Mouse (Mus musculus): Measurements from ENCODE around the gene H2al1a. TPM values are rescaled to one million over a fixed set of nuclear protein-coding genes. Genes with fewer than 3 reads are reported as not detected.
A peak's percentile ranks its signal among the peaks of the same experiment; 100 is the strongest.
"Not testable (repeated sequence)": the region's sequence is repeated elsewhere in the genome, so short reads cannot be mapped to it uniquely, and the experiment has no call there.

Gene H2al1a
- polyA plus RNA-seq (2014; fragmentation: Nextera tagmentation; extraction: Ambion mirVana) = not detected in 2 replicates

GRCm38 (mm10) chrX:11298957-11299356 is at the start of gene H2al1a:
Gene H2al1a, plus strand, starts transcription at chrX:11299257.
- not testable (repeated sequence) for ATAC-seq (replicated peaks; ENCODE audit: low FRiP score, low TSS enrichment, low read depth); H3K36me3 ChIP-seq (ENCODE audit: control insufficient read depth, insufficient read depth, low read length); H3K9ac ChIP-seq (ENCODE audit: low read length); H3K4me3 ChIP-seq (ENCODE audit: low read depth, low read length); H3K4me2 ChIP-seq (ENCODE audit: low read length); H3K9me3 ChIP-seq (ENCODE audit: control insufficient read depth, low read length); DNase-seq (ENCODE audit: low spot score); H3K4me1 ChIP-seq (replicated peaks; ENCODE audit: control insufficient read depth, insufficient read depth, low read length); H3K27me3 ChIP-seq (replicated peaks; ENCODE audit: control insufficient read depth, insufficient read depth, low read length); H3K27ac ChIP-seq (ENCODE audit: low read depth)
- WGBS = no CpG with 5 or more reads among the region's 3 CpGs

- no peak overlapping the region for H3K4me2 ChIP-seq (ENCODE audit: low read length)
These were observed 48.9 kb upstream of the H2al1a start for GRCm38 (mm10) chrX:11250155-11250554.

GRCm38 (mm10) chrX:11254062-11254461 is 45.0 kb upstream of the H2al1a start:
- DNase-seq (ENCODE audit: low spot score) (no peak), ATAC-seq (replicated peaks; ENCODE audit: low FRiP score, low TSS enrichment, low read depth) (no peak)
- H3K27me3 ChIP-seq (replicated peaks; ENCODE audit: control insufficient read depth, insufficient read depth, low read length) = peaks cover 15% of the 10 kb centered on the region
- H3K4me2 ChIP-seq (ENCODE audit: low read length) = no peak overlapping the region
- no peaks in the 10 kb centered on the region for H3K9me3 ChIP-seq (ENCODE audit: control insufficient read depth, low read length)
- H3K9ac ChIP-seq (ENCODE audit: low read length) = no peak overlapping the region
- peaks cover 13% of the 10 kb centered on the region; the same call in 1 of the 2 replicates for H3K4me1 ChIP-seq (replicated peaks; ENCODE audit: control insufficient read depth, insufficient read depth, low read length)
- H3K36me3 ChIP-seq (ENCODE audit: control insufficient read depth, insufficient read depth, low read length) = no peaks in the 10 kb centered on the region
- no peak overlapping the region for H3K4me3 ChIP-seq (ENCODE audit: low read depth, low read length)
- 41% methylated on average over 5 of the region's 5 CpGs for WGBS
- peak overlapping the region; percentile 57; the same call in 1 of the 2 replicates for H3K27ac ChIP-seq (ENCODE audit: low read depth)

More at GRCm38 (mm10) chrX:11250155-11250554, 48.9 kb upstream of the H2al1a start:
- H3K9me3 ChIP-seq (ENCODE audit: control insufficient read depth, low read length) = no peaks in the 10 kb centered on the region
- H3K4me3 ChIP-seq (ENCODE audit: low read depth, low read length) = no peak overlapping the region
- no peak overlapping the region for H3K27ac ChIP-seq (ENCODE audit: low read depth)
- DNase-seq (ENCODE audit: low spot score) (no peak), ATAC-seq (replicated peaks; ENCODE audit: low FRiP score, low TSS enrichment, low read depth) (no peak)
- no peak overlapping the region for H3K9ac ChIP-seq (ENCODE audit: low read length)
- no peaks in the 10 kb centered on the region; the same call in none of the 2 replicates for H3K27me3 ChIP-seq (replicated peaks; ENCODE audit: control insufficient read depth, insufficient read depth, low read length)
- H3K36me3 ChIP-seq (ENCODE audit: control insufficient read depth, insufficient read depth, low read length) = no peaks in the 10 kb centered on the region
- H3K4me1 ChIP-seq (replicated peaks; ENCODE audit: control insufficient read depth, insufficient read depth, low read length) = peaks cover 3% of the 10 kb centered on the region; the same call in 1 of the 2 replicates
- 30% methylated on average over 12 of the region's 12 CpGs for WGBS

GRCm38 (mm10) chrX:11254521-11255207 is 44.4 kb upstream of the H2al1a start:
- H3K27me3 ChIP-seq (replicated peaks; ENCODE audit: control insufficient read depth, insufficient read depth, low read length) = peaks cover 15% of the 10 kb centered on the region
- DNase-seq (ENCODE audit: low spot score) = no peak
- no peaks in the 10 kb centered on the region for H3K9me3 ChIP-seq (ENCODE audit: control insufficient read depth, low read length)
- H3K4me1 ChIP-seq (replicated peaks; ENCODE audit: control insufficient read depth, insufficient read depth, low read length) = peaks cover 13% of the 10 kb centered on the region; the same call in 1 of the 2 replicates
- 34% methylated on average over 11 of the region's 11 CpGs for WGBS
- no peak overlapping the region for H3K4me3 ChIP-seq (ENCODE audit: low read depth, low read length)
- no peak for ATAC-seq (replicated peaks; ENCODE audit: low FRiP score, low TSS enrichment, low read depth)
- no peaks in the 10 kb centered on the region for H3K36me3 ChIP-seq (ENCODE audit: control insufficient read depth, insufficient read depth, low read length)
- H3K9ac ChIP-seq (ENCODE audit: low read length) = no peak overlapping the region
- H3K4me2 ChIP-seq (ENCODE audit: low read length) = no peak overlapping the region
- peak overlapping the region; percentile 57; the same call in 1 of the 2 replicates for H3K27ac ChIP-seq (ENCODE audit: low read depth)

DNA sequence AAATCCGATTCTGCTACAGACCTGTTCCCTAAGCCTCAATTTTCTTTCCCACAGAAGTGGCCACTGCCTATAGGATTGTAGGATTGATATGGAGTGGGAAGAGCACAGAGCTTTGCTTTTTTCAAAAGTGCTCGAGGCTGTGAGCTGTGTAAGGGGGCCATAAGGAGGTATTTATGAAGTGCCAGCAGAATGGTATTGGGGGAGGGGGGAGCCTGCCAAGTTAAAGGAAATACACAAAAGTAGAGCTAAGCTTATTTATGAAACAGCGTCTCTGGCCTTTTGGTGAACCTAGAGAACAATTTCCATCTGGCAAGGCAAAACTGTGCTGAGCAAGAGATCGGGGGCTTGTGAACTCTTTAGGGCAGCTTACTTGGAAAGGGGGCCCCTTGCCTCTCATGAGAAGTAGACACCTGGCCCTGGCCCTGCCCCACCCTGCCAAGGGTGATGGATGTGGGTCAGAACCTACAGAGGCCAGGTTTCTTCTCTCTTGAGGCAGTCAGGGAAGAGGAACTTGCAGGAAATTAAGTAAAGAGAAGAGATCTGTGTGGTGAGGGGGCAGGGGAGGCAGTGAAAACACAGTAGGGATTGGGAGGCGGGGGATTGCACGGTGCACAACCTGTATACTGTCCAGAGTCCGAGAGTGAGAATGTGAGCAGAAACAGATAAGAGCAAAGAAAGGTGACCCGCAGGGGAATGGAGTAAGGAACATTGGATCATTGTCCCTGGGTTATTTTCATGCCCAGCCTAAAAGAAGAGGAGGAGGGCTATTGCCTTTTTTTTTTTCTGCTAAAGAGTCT is 43.3 kb upstream of the H2al1a start:
- H3K4me2 ChIP-seq (ENCODE audit: low read length) = no peak overlapping the region
- peak overlapping the region; percentile 57; the same call in 1 of the 2 replicates for H3K27ac ChIP-seq (ENCODE audit: low read depth)
- no peaks in the 10 kb centered on the region for H3K36me3 ChIP-seq (ENCODE audit: control insufficient read depth, insufficient read depth, low read length)
- H3K4me3 ChIP-seq (ENCODE audit: low read depth, low read length) = no peak overlapping the region
- H3K4me1 ChIP-seq (replicated peaks; ENCODE audit: control insufficient read depth, insufficient read depth, low read length) = peaks cover 13% of the 10 kb centered on the region; the same call in 1 of the 2 replicates
- H3K27me3 ChIP-seq (replicated peaks; ENCODE audit: control insufficient read depth, insufficient read depth, low read length) = peaks cover 15% of the 10 kb centered on the region
- DNase-seq (ENCODE audit: low spot score) (peak; percentile 57), ATAC-seq (replicated peaks; ENCODE audit: low FRiP score, low TSS enrichment, low read depth) (no peak)
- 43% methylated on average over 8 of the region's 8 CpGs for WGBS
- no peak overlapping the region for H3K9ac ChIP-seq (ENCODE audit: low read length)
- H3K9me3 ChIP-seq (ENCODE audit: control insufficient read depth, low read length) = no peaks in the 10 kb centered on the region

- Histone ChIP-seq H3K27me3 (replicated peaks; ENCODE audit: control insufficient read depth, insufficient read depth, low read length) (peaks cover 4% of the 10 kb centered on the region; the same call in 1 of the 2 replicates), H3K27ac (ENCODE audit: low read depth) (0 out of 2 replicates have a peak overlapping the region, but pooled peaks have one; percentile 2), H3K4me2 (ENCODE audit: low read length) (no peak overlapping the region), H3K4me1 (replicated peaks; ENCODE audit: control insufficient read depth, insufficient read depth, low read length) (no peaks in the 10 kb centered on the region), H3K9ac (ENCODE audit: low read length) (no peak overlapping the region), H3K4me3 (ENCODE audit: low read depth, low read length) (no peak overlapping the region), H3K36me3 (ENCODE audit: control insufficient read depth, insufficient read depth, low read length) (no peaks in the 10 kb centered on the region), H3K9me3 (ENCODE audit: control insufficient read depth, low read length) (no peaks in the 10 kb centered on the region)
- no peak for ATAC-seq (replicated peaks; ENCODE audit: low FRiP score, low TSS enrichment, low read depth)
- 58% methylated on average over 8 of the region's 8 CpGs for WGBS
- DNase-seq (ENCODE audit: low spot score) = no peak
These were observed 34.1 kb upstream of the H2al1a start for GRCm38 (mm10) chrX:11264918-11265317.

- Histone ChIP-seq H3K4me1 (replicated peaks; ENCODE audit: control insufficient read depth, insufficient read depth, low read length) (no peaks in the 10 kb centered on the region), H3K27ac (ENCODE audit: low read depth) (no peak overlapping the region; the same call in 1 of the 2 replicates), H3K9ac (ENCODE audit: low read length) (no peak overlapping the region), H3K27me3 (replicated peaks; ENCODE audit: control insufficient read depth, insufficient read depth, low read length) (peaks cover 8% of the 10 kb centered on the region; the same call in 1 of the 2 replicates), H3K4me2 (ENCODE audit: low read length) (no peak overlapping the region), H3K4me3 (ENCODE audit: low read depth, low read length) (no peak overlapping the region), H3K36me3 (ENCODE audit: control insufficient read depth, insufficient read depth, low read length) (no peaks in the 10 kb centered on the region), H3K9me3 (ENCODE audit: control insufficient read depth, low read length) (no peaks in the 10 kb centered on the region)
- WGBS = 41% methylated on average over 7 of the region's 7 CpGs
- ATAC-seq (replicated peaks; ENCODE audit: low FRiP score, low TSS enrichment, low read depth) (no peak), DNase-seq (ENCODE audit: low spot score) (no peak)
These were observed 31.3 kb upstream of the H2al1a start for GRCm38 (mm10) chrX:11267791-11268190.

DNA sequence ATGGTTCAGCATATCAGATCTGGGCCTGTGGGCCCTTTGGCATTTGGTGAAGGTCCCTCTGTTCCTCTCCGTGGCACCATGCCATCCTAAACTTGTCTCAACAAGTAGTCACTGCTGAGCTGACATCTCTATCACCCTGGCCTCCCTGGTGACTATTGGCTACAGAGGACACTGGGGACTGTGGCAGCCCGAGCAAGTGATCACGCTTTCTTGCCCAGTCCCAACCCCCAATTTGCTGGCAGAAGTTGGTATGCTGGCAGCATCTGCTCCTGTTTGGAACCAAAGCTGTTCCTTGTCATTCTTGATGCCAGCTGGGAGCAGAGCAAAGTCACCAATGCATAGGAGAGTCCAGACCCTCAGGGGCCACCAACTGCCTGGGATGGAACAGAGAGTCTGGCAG is 30.0 kb upstream of the H2al1a start:
- no peaks in the 10 kb centered on the region for H3K36me3 ChIP-seq (ENCODE audit: control insufficient read depth, insufficient read depth, low read length)
- DNase-seq (ENCODE audit: low spot score) = no peak
- H3K27me3 ChIP-seq (replicated peaks; ENCODE audit: control insufficient read depth, insufficient read depth, low read length) = peaks cover 8% of the 10 kb centered on the region; the same call in 1 of the 2 replicates
- H3K27ac ChIP-seq (ENCODE audit: low read depth) = no peak overlapping the region
- ATAC-seq (replicated peaks; ENCODE audit: low FRiP score, low TSS enrichment, low read depth) = no peak
- 91% methylated on average over 3 of the region's 3 CpGs for WGBS
- H3K9ac ChIP-seq (ENCODE audit: low read length) = no peak overlapping the region
- no peaks in the 10 kb centered on the region for H3K9me3 ChIP-seq (ENCODE audit: control insufficient read depth, low read length)
- no peaks in the 10 kb centered on the region for H3K4me1 ChIP-seq (replicated peaks; ENCODE audit: control insufficient read depth, insufficient read depth, low read length)
- no peak overlapping the region for H3K4me2 ChIP-seq (ENCODE audit: low read length)
- H3K4me3 ChIP-seq (ENCODE audit: low read depth, low read length) = no peak overlapping the region

Measured in intestine, embryonic 14.5 days (tissue).